Mouse (Mus musculus) small intestine, adult 2 months (tissue): ENCODE results near the gene Nfia. TPM values are rescaled to one million over a fixed set of nuclear protein-coding genes. Genes with fewer than 3 reads are reported as not detected.

Experiments
- H3K27ac ChIP-seq: fragments of 200-500 bp; 2 replicates; pipeline ENCODE4 v1.5.1; 2012; ENCODE audit warnings: low read depth, low read length, control low read depth, inconsistent platforms; ENCODE audit not compliant: insufficient read depth
- H3K27me3 ChIP-seq: fragments of 200-500 bp; 2 replicates; pipeline ENCODE4 v1.6.1; 2012; ENCODE audit warnings: mild to moderate bottlenecking, moderate library complexity, low read length, inconsistent platforms; ENCODE audit not compliant: control insufficient read depth, insufficient read depth
- H3K36me3 ChIP-seq: fragments of 200-500 bp; 2 replicates; pipeline ENCODE4 v1.6.1; 2012; ENCODE audit warnings: mild to moderate bottlenecking, low read length, control low read depth, inconsistent platforms; ENCODE audit not compliant: control insufficient read depth, insufficient read depth
- H3K4me1 ChIP-seq: fragments of 200-500 bp; 2 replicates; pipeline ENCODE4 v1.6.1; 2012; ENCODE audit warnings: low read length, inconsistent platforms, mixed read lengths; ENCODE audit not compliant: control insufficient read depth, insufficient read depth, insufficient read length
- H3K4me3 ChIP-seq: fragments of 200-500 bp; 2 replicates; pipeline ENCODE4 v1.5.1; 2012; ENCODE audit warnings: low read depth, mild to moderate bottlenecking, control low read depth, inconsistent platforms, low read length, moderate library complexity
- CTCF ChIP-seq: fragments of 200-500 bp; IDR thresholded peaks from 2 replicates; pipeline ENCODE4 v1.5.1; 2012; ENCODE audit warnings: low read depth, mild to moderate bottlenecking, control low read depth, inconsistent platforms, low read length, moderate library complexity, mixed read lengths; ENCODE audit not compliant: insufficient replicate concordance, insufficient read length; ENCODE audit errors: extremely low read depth
- POLR2A ChIP-seq: fragments of 200-500 bp; IDR thresholded peaks from 2 replicates; pipeline ENCODE4 v1.6.1; 2012; ENCODE audit warnings: low read depth, mild to moderate bottlenecking, control low read depth, inconsistent platforms, low read length, moderate library complexity
- WGBS: fragments of 180-500 bp; shearing (Covaris S2); methylation state at CpG from one replicate; pipeline ENCODE4 v1.1.7; 2018; 5-methylcytosine and 5-hydroxymethylcytosine counted together
- polyA plus RNA-seq: library from polyadenylated mRNA; depleted of rRNA; stranded (reverse); fragments of >200 nt; gene quantifications from 2 replicates; pipeline ENCODE4 v1.2.3, GENCODE M21; 2012

Nfia gene
- polyA plus RNA-seq, 1 experiment: 16.5 TPM

DNA sequence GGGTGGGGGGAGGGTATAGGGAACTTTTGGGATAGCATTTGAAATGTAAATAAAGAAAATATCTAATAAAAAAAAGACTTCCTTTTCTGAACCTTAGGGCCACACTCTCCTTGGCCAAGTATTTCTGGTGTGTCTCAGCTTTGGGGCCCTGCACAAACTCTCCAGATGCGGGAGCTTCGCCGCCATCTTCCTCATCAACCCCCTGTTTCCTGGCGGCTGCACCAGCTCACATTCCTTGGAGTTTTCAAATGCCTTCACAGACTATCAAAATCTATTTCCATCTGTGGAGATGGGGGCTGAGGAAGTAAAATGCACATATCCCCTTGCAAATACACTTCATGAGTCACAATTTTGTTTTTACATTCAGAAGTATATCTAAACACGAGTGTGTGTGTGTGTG is 75.1 kb downstream of the Nfia start:
- H3K27ac ChIP-seq: no peak overlapping the region
- peaks cover 4% of the 10 kb centered on the region; the same call in 1 of the 2 replicates for H3K36me3 ChIP-seq
- TF ChIP-seq CTCF: no peak
- TF ChIP-seq POLR2A: no peak
- H3K4me3 ChIP-seq: no peak overlapping the region
- no peaks in the 10 kb centered on the region for H3K4me1 ChIP-seq
- 88% methylated on average over 5 of the region's 5 CpGs for WGBS
- no peaks in the 10 kb centered on the region for H3K27me3 ChIP-seq

DNA sequence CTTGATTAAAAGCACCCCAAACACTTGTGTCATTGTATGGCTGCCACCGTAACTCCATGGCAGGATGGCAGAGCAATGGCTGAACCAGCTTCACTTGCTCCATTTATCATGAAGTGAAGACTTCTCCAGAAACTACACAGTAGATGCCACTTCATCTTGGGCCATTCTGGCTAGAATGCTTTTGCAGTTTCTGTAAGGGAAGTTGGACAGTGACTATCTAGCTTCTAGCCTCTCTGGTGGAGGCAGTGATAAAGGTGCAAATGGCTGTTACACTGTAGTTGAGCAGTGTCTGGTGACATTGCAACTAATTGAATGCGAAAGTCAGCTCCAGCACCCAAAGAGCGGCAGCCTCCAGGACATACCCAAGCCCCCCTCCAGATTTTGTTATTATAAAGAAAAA is 78.5 kb downstream of the Nfia start:
- no peaks in the 10 kb centered on the region for H3K27me3 ChIP-seq
- H3K36me3 ChIP-seq: peaks cover 4% of the 10 kb centered on the region; the same call in 1 of the 2 replicates
- TF ChIP-seq POLR2A: no peak
- no peak for TF ChIP-seq CTCF
- no peaks in the 10 kb centered on the region for H3K4me1 ChIP-seq
- 97% methylated on average over 3 of the region's 3 CpGs for WGBS
- no peak overlapping the region for H3K27ac ChIP-seq
- H3K4me3 ChIP-seq: no peak overlapping the region

DNA sequence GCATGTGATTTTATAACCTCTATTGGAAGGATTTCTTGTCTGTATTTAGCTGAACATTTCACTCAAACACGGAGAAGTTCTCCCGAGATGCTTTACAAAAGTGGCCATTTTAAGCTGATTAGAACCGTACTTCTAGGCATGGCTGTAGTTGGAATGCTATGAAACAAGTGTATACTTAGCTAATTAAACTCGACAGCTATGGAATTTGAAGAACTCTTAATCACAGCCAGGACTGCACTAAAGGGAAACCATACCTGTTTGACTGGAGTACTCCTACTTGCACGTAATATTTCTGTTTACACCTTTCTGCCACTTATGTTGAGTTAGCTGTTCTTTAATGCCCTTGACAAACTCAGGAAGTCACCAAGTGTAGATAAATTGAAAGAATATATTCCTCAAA is 79.2 kb downstream of the Nfia start:
- TF ChIP-seq POLR2A (no peak), CTCF (no peak)
- Histone ChIP-seq H3K27ac (no peak overlapping the region), H3K4me3 (no peak overlapping the region), H3K27me3 (no peaks in the 10 kb centered on the region), H3K36me3 (peaks cover 4% of the 10 kb centered on the region; the same call in 1 of the 2 replicates), H3K4me1 (no peaks in the 10 kb centered on the region)
- WGBS: 68% methylated on average over 5 of the region's 5 CpGs

DNA sequence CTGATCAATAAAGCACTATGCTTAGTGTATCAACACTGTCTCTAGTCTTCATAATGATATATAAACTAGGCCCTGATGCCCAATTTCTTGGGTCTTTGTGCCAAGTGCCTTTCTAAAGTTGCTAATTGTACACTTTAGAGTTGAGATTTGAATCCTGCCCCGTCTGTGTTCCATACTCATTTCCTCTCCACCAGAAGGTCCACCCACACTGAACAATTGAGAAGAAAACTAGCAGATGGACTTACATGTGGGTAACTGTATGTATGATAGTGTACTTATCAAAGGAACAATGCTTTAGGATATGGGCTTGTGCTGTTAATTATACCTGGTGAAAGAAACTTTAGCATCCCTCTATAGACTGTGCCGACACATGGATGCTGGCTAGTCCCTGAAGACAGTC is 80.1 kb downstream of the Nfia start:
- TF ChIP-seq POLR2A (no peak), CTCF (no peak)
- H3K27ac ChIP-seq: no peak overlapping the region
- H3K4me1 ChIP-seq: no peaks in the 10 kb centered on the region
- no peaks in the 10 kb centered on the region for H3K27me3 ChIP-seq
- H3K4me3 ChIP-seq: no peak overlapping the region
- 90% methylated on average over 2 of the region's 2 CpGs for WGBS
- peaks cover 4% of the 10 kb centered on the region; the same call in 1 of the 2 replicates for H3K36me3 ChIP-seq

DNA sequence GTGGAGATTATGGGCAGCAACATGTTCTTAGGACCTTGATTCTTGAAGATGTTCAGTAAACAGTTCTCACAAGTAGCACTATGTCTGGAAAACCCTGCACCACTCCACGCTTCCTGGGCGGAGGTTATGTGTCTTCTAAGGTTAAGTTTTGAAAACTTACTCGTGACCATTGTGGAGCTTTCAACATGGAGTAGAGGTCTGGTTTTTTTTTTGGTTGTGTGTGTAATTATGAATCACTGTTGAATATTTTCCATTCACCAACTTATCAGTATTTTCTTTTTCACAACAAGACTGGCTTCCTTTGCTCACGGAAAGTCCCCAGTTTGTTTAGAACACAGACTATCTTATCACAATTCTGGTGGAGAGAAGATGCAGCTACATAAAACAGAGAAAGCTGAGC is 82.2 kb downstream of the Nfia start:
- Histone ChIP-seq H3K36me3 (no peaks in the 10 kb centered on the region), H3K27me3 (no peaks in the 10 kb centered on the region), H3K4me1 (no peaks in the 10 kb centered on the region), H3K27ac (no peak overlapping the region), H3K4me3 (no peak overlapping the region)
- 76% methylated on average over 4 of the region's 4 CpGs for WGBS
- TF ChIP-seq CTCF (no peak), POLR2A (no peak)

DNA sequence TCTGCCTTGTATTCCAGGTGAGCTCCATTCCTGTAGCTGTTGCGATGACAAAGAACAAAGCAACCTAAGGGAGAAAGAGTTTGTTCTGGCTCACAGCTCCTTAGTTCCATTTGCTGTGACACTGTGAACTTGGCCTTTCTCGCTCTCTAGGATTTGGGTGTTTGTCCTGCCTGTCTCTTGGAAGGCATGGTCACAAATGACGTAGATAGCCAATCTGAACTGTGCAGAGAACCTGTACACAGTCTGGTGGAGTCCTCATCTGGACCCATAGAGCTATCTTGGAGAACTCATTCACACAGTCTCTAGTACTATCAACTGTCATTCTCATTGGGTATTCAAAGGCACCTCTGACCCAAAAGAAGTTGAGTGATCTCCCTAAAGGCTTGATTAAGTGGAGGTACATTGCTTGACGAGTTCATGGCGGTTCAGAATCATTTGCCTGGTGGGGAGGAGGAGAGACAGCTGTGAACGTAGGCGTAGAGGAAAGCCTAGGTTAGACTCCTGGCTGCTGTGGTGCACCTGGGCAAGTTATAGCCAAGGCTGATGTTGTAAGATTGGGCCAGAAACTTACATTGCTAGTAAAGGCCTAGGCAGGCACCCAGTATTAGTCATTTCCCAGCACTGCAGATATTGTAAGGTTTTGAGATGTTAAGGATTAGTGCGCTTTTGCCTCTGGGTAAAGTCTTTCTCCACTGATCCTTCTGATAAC is 83.3 kb downstream of the Nfia start:
- Histone ChIP-seq H3K4me3 (no peak overlapping the region), H3K27ac (no peak overlapping the region), H3K27me3 (no peaks in the 10 kb centered on the region), H3K36me3 (no peaks in the 10 kb centered on the region), H3K4me1 (no peaks in the 10 kb centered on the region)
- TF ChIP-seq CTCF (no peak), POLR2A (no peak)
- 96% methylated on average over 8 of the region's 8 CpGs for WGBS

DNA sequence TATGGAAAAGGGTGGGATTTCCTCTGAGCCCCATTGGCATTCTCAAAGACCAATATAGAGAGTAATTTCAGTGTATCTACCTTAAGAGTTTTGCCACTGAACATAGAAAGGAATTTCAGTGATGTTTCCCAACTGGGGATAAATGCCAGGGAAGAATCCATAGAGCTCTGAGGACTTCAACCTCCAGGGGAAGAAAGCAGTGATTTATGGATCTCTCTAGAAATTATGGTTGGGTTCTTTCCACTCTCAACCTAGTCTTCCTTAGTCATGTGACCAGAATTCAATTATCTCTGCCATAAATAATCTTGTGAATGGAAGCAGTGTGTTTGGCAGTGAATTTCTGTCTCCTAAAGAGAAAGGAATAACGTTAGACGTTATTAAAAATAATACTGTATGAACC is 85.0 kb downstream of the Nfia start:
- Histone ChIP-seq H3K27ac (no peak overlapping the region), H3K4me1 (no peaks in the 10 kb centered on the region), H3K27me3 (no peaks in the 10 kb centered on the region), H3K4me3 (no peak overlapping the region), H3K36me3 (no peaks in the 10 kb centered on the region)
- no peak for TF ChIP-seq POLR2A
- no peak for TF ChIP-seq CTCF
- 64% methylated on average over 2 of the region's 2 CpGs for WGBS

DNA sequence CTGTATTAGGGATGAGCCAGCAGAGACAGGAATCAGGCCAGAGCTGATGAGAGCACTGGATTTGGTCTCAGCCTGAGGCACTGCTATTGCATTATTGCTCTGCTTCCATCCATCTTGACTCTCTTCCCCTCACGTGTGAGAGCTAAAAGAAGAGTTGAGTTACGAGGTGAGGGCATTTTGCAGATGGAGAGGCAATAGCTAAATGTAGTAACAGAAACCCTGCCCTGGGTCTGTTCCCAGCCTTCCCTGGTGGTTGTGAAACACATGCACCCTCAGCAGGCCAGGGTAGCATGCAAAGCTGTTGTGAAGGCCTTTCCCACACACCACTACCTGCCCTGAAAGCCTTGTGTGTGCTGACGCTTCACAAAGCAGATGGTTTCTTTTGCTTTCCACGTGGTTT is 86.9 kb downstream of the Nfia start:
- Histone ChIP-seq H3K4me1 (no peaks in the 10 kb centered on the region), H3K27ac (no peak overlapping the region), H3K36me3 (no peaks in the 10 kb centered on the region), H3K27me3 (no peaks in the 10 kb centered on the region), H3K4me3 (no peak overlapping the region)
- TF ChIP-seq CTCF (no peak), POLR2A (no peak)
- WGBS: 82% methylated on average over 4 of the region's 4 CpGs
